Mouse (Mus musculus): ENCODE data around the gene Osm. TPM values are rescaled to one million over a fixed set of nuclear protein-coding genes. Genes with fewer than 3 reads are reported as not detected.

Gene Osm
- total RNA-seq, 2 experiments from 2014 or later = 0.16 TPM; not detected in 1

- DNase-seq (ENCODE audit: low spot score in 2 of 2) = peak; percentile 66 to 70
Observed at GRCm38 (mm10) chr11:4266271-4267201, 30.3 kb downstream of the Osm start.

GRCm38 (mm10) chr11:4267202-4267578 is 31.0 kb downstream of the Osm start:
- no peak for DNase-seq (ENCODE audit: low spot score in 2 of 2)

GRCm38 (mm10) chr11:4268500-4268899 is 32.3 kb downstream of the Osm start:
- DNase-seq (ENCODE audit: low spot score in 2 of 2) = no peak

- no peak for DNase-seq (ENCODE audit: low spot score in 2 of 2)
Observed at GRCm38 (mm10) chr11:4270744-4271459, 34.7 kb downstream of the Osm start.

- DNase-seq (ENCODE audit: low spot score in 2 of 2) = no peak
Observed at GRCm38 (mm10) chr11:4271544-4271943, 35.3 kb downstream of the Osm start.

GRCm38 (mm10) chr11:4276411-4276861 is 40.2 kb downstream of the Osm start:
- no peak for DNase-seq (ENCODE audit: low spot score in 2 of 2)

- no peak for DNase-seq (ENCODE audit: low spot score in 2 of 2)
Observed at GRCm38 (mm10) chr11:4279909-4280308, 43.7 kb downstream of the Osm start.

GRCm38 (mm10) chr11:4281852-4282251 is 45.6 kb downstream of the Osm start:
- no peak for DNase-seq (ENCODE audit: low spot score in 2 of 2)

GRCm38 (mm10) chr11:4283627-4284026 is 47.4 kb downstream of the Osm start:
- DNase-seq (ENCODE audit: low spot score in 2 of 2) = no peak

- DNase-seq (ENCODE audit: low spot score in 2 of 2) = no peak
Observed at GRCm38 (mm10) chr11:4289280-4289679, 53.1 kb downstream of the Osm start.

Other genes with a start within 250 kb of the Osm start
- gene Sec14l4, start 205.0 kb upstream of the Osm start, total RNA-seq (2021) = 1 to 10 TPM; 5.6 to 6.5 TPM
- gene Sec14l3, start 171.6 kb upstream of the Osm start, total RNA-seq (2021) = not detected
- gene Mtfp1, start 141.0 kb upstream of the Osm start, total RNA-seq (2021) = 10 to 100 TPM; 23.5 to 30.9 TPM
- gene Sec14l2, start 113.0 kb upstream of the Osm start, total RNA-seq (2021) = 1 to 10 TPM; 1.5 to 1.7 TPM
- gene Rnf215, start 101.2 kb upstream of the Osm start, total RNA-seq (2021) = 10 to 100 TPM; 22.7 to 23.7 TPM
- gene Ccdc157, start 76.1 kb upstream of the Osm start, total RNA-seq (2021) = 10 to 100 TPM; 10.8 to 12.5 TPM
- gene Sf3a1, start 76.1 kb upstream of the Osm start, total RNA-seq (2021) = 10 to 100 TPM; 50.3 to 59.9 TPM
- 10 to 100 TPM; 14.8 to 23.3 TPM for gene Tbc1d10a, start 49.6 kb upstream of the Osm start, total RNA-seq (2021)
- gene Castor1, start 18.2 kb upstream of the Osm start, total RNA-seq (2021) = 1 to 10 TPM; 3.0 to 5.1 TPM
- gene Lif, start 21.1 kb downstream of the Osm start, total RNA-seq (2021) = under 1 TPM; 0.07 to 0.86 TPM
- gene Hormad2, start 204.7 kb downstream of the Osm start, total RNA-seq (2021) = under 1 TPM; 0.30 to 0.77 TPM